Mouse (Mus musculus): ENCODE measurements around the gene Tsen15.

DNA sequence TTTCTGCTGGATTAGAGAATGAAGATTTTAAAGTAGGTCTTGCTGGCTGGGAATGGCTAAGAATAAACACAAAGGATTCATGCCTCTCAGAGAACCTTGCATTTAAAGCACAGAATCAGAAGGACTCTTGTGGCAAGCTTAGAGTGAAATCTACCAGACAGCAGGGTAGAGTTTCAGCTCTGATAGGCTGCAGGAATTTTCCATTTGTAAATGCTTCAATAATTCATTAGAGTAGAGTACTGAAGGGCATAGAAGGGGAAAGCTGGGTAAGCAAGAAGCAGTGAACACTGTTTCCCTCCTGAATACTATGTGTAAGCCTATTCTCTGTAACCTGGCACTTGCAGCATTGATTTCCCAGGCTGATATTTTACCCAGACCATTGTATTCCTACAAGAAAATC lies 2.8 kb upstream of the Tsen15 start:
- TF ChIP-seq TAL1 (IDR thresholded peaks at IDR 0.05; ENCODE audit: low read length) (no peak), GATA1 (IDR thresholded peaks at IDR 0.05; ENCODE audit: low read length) (no peak)

Measured in erythroblast, embryonic 14.5 days (primary cell).